Mouse (Mus musculus): Measurements from ENCODE around the gene Secisbp2.
"Not testable (repeated sequence)": the region's sequence is repeated elsewhere in the genome, so short reads cannot be mapped to it uniquely, and the experiment has no call there.

Gene Secisbp2

GRCm38 (mm10) chr13:51651408-51652064 lies at the start of gene Secisbp2:
Gene Secisbp2, plus strand, starts transcription at chr13:51651697.
- DNase-seq (ENCODE audit: low read depth, low spot score), result peak; percentile 90

- no peak for DNase-seq (ENCODE audit: low read depth, low spot score)
Observed at GRCm38 (mm10) chr13:51602764-51603163, 48.7 kb upstream of the Secisbp2 start.

- DNase-seq (ENCODE audit: low read depth, low spot score), result peak; percentile 10
Observed at GRCm38 (mm10) chr13:51603221-51603893, 48.1 kb upstream of the Secisbp2 start.

GRCm38 (mm10) chr13:51603894-51604244 lies 47.6 kb upstream of the Secisbp2 start:
- peak; percentile 48 for DNase-seq (ENCODE audit: low read depth, low spot score)

- DNase-seq (ENCODE audit: low read depth, low spot score), result peak; percentile 70
Observed at GRCm38 (mm10) chr13:51609231-51609630, 42.3 kb upstream of the Secisbp2 start.

GRCm38 (mm10) chr13:51611060-51611459 lies 40.4 kb upstream of the Secisbp2 start:
- peak; percentile 63 for DNase-seq (ENCODE audit: low read depth, low spot score)

GRCm38 (mm10) chr13:51611500-51611899 lies 40.0 kb upstream of the Secisbp2 start:
- no peak for DNase-seq (ENCODE audit: low read depth, low spot score)

GRCm38 (mm10) chr13:51615815-51616214 lies 35.7 kb upstream of the Secisbp2 start:
- peak; percentile 47 for DNase-seq (ENCODE audit: low read depth, low spot score)

- peak; percentile 93 for DNase-seq (ENCODE audit: low read depth, low spot score)
Observed at GRCm38 (mm10) chr13:51616417-51617044, 35.0 kb upstream of the Secisbp2 start.

- DNase-seq (ENCODE audit: low read depth, low spot score), result no peak
Observed at GRCm38 (mm10) chr13:51617306-51617705, 34.2 kb upstream of the Secisbp2 start.

GRCm38 (mm10) chr13:51617861-51618260 lies 33.6 kb upstream of the Secisbp2 start:
- DNase-seq (ENCODE audit: low read depth, low spot score), result peak; percentile 63

GRCm38 (mm10) chr13:51618602-51619001 lies 32.9 kb upstream of the Secisbp2 start:
- no peak for DNase-seq (ENCODE audit: low read depth, low spot score)

- DNase-seq (ENCODE audit: low read depth, low spot score), result no peak
Observed at GRCm38 (mm10) chr13:51622626-51623025, 28.9 kb upstream of the Secisbp2 start.

- no peak for DNase-seq (ENCODE audit: low read depth, low spot score)
Observed at GRCm38 (mm10) chr13:51623678-51624077, 27.8 kb upstream of the Secisbp2 start.

- DNase-seq (ENCODE audit: low read depth, low spot score), result peak; percentile 39
Observed at GRCm38 (mm10) chr13:51628273-51628848, 23.1 kb upstream of the Secisbp2 start.

- peak; percentile 81 for DNase-seq (ENCODE audit: low read depth, low spot score)
Observed at GRCm38 (mm10) chr13:51631354-51631992, 20.0 kb upstream of the Secisbp2 start.

GRCm38 (mm10) chr13:51632560-51633218 lies 18.8 kb upstream of the Secisbp2 start:
- no peak for DNase-seq (ENCODE audit: low read depth, low spot score)

- not testable (repeated sequence) for DNase-seq (ENCODE audit: low read depth, low spot score)
Observed at GRCm38 (mm10) chr13:51635384-51635783, 16.1 kb upstream of the Secisbp2 start.

- DNase-seq (ENCODE audit: low read depth, low spot score), result peak; percentile 53
Observed at GRCm38 (mm10) chr13:51638958-51639357, 12.5 kb upstream of the Secisbp2 start.

GRCm38 (mm10) chr13:51641424-51641823 lies 10.1 kb upstream of the Secisbp2 start:
- DNase-seq (ENCODE audit: low read depth, low spot score), result no peak

- peak; percentile 43 for DNase-seq (ENCODE audit: low read depth, low spot score)
Observed at GRCm38 (mm10) chr13:51642171-51642778, 9.2 kb upstream of the Secisbp2 start.
